Mouse (Mus musculus) lung, embryonic 14.5 days (tissue): ENCODE results near the gene Gm9918. TPM values are rescaled to one million over a fixed set of nuclear protein-coding genes. Genes with fewer than 3 reads are reported as not detected.

Source experiments
- ATAC-seq: fragments of 200-750 bp; cut with Nextera tagmentation; 2 replicates; pipeline ENCODE4 v1.8.0; 2017; ENCODE audit warnings: mild to moderate bottlenecking, moderate TSS enrichment, moderate library complexity; ENCODE audit not compliant: insufficient read depth
- DNase-seq: peaks from one replicate; pipeline ENCODE4 v3.0.0-alpha.2; 2015
- H3K27ac ChIP-seq: fragments of 300-500 bp; sonication (generic); 2 replicates; pipeline ENCODE4 v1.5.1; 2014; ENCODE audit warnings: low read depth, mild to moderate bottlenecking, moderate library complexity
- H3K27me3 ChIP-seq: fragments of 300-500 bp; sonication (generic); 2 replicates; pipeline ENCODE4 v1.6.1; 2014; ENCODE audit warnings: low read length, control low read depth; ENCODE audit not compliant: insufficient read depth
- H3K36me3 ChIP-seq: fragments of 300-500 bp; sonication (generic); 2 replicates; pipeline ENCODE4 v1.6.1; 2014; ENCODE audit warnings: control low read depth; ENCODE audit not compliant: insufficient read depth
- H3K4me1 ChIP-seq: fragments of 300-500 bp; sonication (generic); 2 replicates; pipeline ENCODE4 v1.6.1; 2014; ENCODE audit warnings: antibody characterized with exemption, control low read depth; ENCODE audit not compliant: insufficient read depth
- H3K4me2 ChIP-seq: fragments of 300-500 bp; sonication (generic); 2 replicates; pipeline ENCODE4 v1.6.1; 2014; ENCODE audit warnings: mild to moderate bottlenecking
- H3K4me3 ChIP-seq: fragments of 300-500 bp; sonication (generic); 2 replicates; pipeline ENCODE4 v1.5.1; 2014; ENCODE audit warnings: low read depth, low read length
- H3K9ac ChIP-seq: fragments of 300-500 bp; sonication (generic); 2 replicates; pipeline ENCODE4 v1.6.1; 2014
- H3K9me3 ChIP-seq: fragments of 300-500 bp; sonication (generic); 2 replicates; pipeline ENCODE4 v1.6.1; 2016; ENCODE audit warnings: low read depth, low read length, control low read depth
- CTCF ChIP-seq: IDR thresholded peaks from 2 replicates; pipeline ENCODE4 v1.5.1; 2016; ENCODE audit warnings: antibody characterized with exemption, low read depth
- WGBS: fragments of 180-500 bp; shearing (Covaris S2); extraction: QIAGEN DNeasy Blood & Tissue Kit; methylation state at CpG from one replicate; pipeline ENCODE4 v1.1.7; 2014; 5-methylcytosine and 5-hydroxymethylcytosine counted together
- polyA plus RNA-seq: library from polyadenylated mRNA; unstranded; fragments of >200 nt; fragmentation: Nextera tagmentation; extraction: Ambion mirVana; gene quantifications from 2 replicates; pipeline ENCODE4 v1.2.1, GENCODE M21; 2014

Gm9918 gene
- polyA plus RNA-seq, 1 experiment from 2014 or later, result 0.82 TPM

DNA sequence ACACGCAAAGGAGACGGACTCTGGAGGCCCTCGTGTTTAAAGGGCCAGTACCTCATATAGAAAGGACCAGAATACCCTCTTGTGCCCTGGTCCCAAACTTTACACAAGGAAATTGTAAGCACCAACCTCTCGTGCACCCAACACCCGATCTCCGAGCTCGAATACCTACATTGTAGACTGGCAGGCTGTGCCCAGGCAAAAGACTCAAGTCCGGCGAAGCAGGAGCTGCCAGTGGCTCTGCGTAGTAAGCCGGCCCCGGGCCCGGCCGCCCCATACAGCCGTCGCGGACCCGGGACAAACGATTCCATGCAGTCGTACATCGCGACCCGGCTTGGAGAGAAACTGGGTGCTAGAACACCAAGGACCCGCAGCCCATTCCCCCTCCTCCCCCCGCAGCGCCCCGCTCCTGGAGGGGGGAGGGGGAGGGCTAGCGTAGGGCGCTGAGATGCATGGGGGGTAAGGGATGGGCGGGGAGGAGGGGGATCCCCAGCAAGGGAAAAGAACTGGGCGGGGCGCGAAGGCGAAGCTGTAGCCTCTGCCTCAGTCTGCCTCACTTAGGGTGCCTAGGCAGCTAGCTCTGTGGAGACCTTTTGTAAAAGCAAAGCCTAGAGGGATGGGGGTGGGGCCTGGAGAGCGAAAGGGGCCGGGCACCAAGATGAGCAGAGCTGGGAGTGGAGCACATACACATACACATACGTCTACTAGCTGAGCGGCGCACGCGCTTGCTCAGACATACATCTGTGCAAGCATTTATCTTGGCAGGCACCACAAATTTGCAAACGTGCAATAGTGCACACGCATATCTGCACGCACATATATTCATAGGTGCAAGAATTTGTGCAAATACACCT, 24.2 kb upstream of the Gm9918 start:
- peak overlapping the region; percentile 51 for H3K4me3 ChIP-seq
- peak overlapping the region; percentile 81 for H3K4me2 ChIP-seq
- H3K27me3 ChIP-seq, result no peaks in the 10 kb centered on the region
- peaks cover 42% of the 10 kb centered on the region for H3K4me1 ChIP-seq
- H3K9me3 ChIP-seq, result no peaks in the 10 kb centered on the region
- DNase-seq (peak; percentile 87), ATAC-seq (peak; percentile 80)
- no peak for TF ChIP-seq CTCF
- H3K36me3 ChIP-seq, result peaks cover 29% of the 10 kb centered on the region; the same call in 1 of the 2 replicates
- H3K9ac ChIP-seq, result peak overlapping the region; percentile 62
- H3K27ac ChIP-seq, result peak overlapping the region; percentile 99
- 1% methylated on average over 42 of the region's 44 CpGs for WGBS

DNA sequence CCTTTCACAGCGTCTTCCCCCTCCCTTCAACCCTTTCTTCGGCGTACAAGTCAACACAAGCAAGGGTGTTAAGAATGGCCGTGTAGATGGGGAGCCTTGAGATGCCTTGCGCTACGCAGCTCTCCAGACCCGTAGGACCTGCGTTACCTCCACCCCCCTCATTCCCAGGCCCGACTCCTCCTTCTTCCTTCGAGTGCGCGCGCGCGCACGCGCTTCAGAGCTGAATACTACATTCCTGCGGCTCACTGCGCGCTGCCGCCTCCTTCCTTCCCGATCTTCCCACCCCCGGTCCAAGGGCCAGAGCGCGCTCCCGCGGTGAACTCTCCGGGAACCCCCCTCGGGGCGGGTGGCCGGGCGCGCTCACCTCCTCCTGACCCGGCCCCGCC, 23.5 kb upstream of the Gm9918 start:
- H3K9me3 ChIP-seq, result no peaks in the 10 kb centered on the region
- H3K4me2 ChIP-seq, result peak overlapping the region; percentile 81
- H3K4me1 ChIP-seq, result peaks cover 42% of the 10 kb centered on the region
- H3K27ac ChIP-seq, result peak overlapping the region; percentile 99
- H3K27me3 ChIP-seq, result no peaks in the 10 kb centered on the region
- H3K36me3 ChIP-seq, result peaks cover 27% of the 10 kb centered on the region; the same call in 1 of the 2 replicates
- peak overlapping the region; percentile 62 for H3K9ac ChIP-seq
- ATAC-seq, result peak; percentile 78
- DNase-seq, result peak; percentile 99
- H3K4me3 ChIP-seq, result peak overlapping the region; percentile 51
- no peak for TF ChIP-seq CTCF
- WGBS, result 0% methylated on average over 29 of the region's 35 CpGs

DNA sequence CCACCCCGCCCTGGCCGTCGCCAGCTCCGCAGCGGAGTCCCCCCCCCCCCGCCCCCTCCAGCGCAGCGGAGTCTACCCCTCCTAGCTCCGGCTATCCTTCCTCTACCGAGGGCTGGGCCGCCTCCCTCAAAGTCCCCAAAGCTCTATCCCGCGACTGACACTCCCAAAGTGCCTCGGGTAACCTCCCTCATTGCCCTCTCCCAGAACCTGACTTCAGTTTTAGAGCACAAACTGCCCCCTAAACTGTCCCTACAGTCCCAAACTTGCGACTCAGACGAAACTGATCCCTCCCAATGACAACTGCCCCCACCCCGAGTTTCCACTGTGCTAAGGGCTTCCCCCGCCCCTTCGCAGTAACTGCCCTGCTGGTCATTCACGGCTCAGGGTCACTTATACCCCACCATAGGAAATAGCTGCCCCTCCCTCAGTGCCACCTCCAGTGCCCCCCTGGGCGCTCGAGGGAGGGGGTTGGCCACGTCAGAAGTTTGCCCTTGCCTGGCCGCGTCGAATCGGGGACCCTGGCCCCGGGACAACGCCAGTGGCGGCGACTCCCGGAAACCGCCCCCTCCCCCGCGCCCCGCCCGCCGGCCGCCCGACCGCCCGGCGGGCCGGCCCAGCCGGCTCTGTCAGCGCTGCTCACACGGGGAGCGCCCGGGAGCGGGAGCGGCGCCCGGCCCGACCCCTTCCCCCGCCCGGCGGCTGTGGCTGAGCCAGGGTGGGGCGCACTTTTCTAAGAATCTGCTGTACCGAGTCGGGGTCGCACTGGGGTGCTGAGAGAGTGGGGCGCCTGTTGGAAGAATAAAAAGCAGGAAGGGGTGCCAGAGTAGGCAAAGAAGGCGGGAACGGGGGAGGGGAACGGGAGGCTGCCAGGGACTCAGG, 22.9 kb upstream of the Gm9918 start:
- WGBS, result under 1% methylated on average over 64 of the region's 65 CpGs
- H3K36me3 ChIP-seq, result peaks cover 27% of the 10 kb centered on the region; the same call in 1 of the 2 replicates
- peak; percentile 50 for ATAC-seq
- H3K4me3 ChIP-seq, result peak overlapping the region; percentile 51
- H3K9ac ChIP-seq, result peak overlapping the region; percentile 62
- peak overlapping the region; percentile 81 for H3K4me2 ChIP-seq
- H3K4me1 ChIP-seq, result peaks cover 41% of the 10 kb centered on the region
- TF ChIP-seq CTCF, result no peak
- no peaks in the 10 kb centered on the region for H3K27me3 ChIP-seq
- no peaks in the 10 kb centered on the region for H3K9me3 ChIP-seq
- H3K27ac ChIP-seq, result peak overlapping the region; percentile 99
- DNase-seq, result peak; percentile 85

DNA sequence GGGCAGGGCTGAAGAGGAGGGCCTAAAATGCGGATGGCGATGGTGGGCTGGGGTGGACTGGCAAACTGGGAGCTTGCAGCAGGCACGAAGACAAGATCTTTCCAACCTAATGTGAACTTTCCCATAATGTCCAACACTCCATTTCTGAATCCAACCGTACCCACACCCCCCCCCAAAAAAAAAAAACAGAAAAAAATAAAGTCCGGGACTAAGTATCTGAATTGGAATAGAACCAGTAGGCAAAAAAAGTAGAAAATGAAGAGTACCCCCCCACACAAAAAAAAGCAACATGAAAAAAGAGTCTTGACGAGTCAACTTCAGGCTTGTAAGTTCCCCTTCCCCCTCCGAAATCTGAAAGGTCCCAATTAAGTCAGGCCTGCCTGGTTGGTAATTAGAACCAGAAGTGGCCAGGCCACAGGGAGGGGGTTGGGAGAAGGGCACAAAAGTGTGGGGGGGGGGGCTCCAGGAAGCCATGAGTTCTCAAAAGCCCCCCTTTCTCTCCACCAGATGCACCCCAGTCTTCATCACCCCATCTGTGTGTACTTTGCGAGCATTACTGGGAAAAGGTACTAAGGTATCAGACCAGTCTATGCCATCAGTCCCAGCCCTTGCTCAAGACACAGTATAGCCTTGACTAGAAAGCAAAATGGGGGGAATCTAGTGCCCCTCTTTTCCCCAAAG, 22.1 kb upstream of the Gm9918 start:
- WGBS, result 12% methylated on average over 8 of the region's 8 CpGs
- peak; percentile 62 for DNase-seq
- peak overlapping the region; percentile 81 for H3K4me2 ChIP-seq
- peaks cover 34% of the 10 kb centered on the region for H3K4me1 ChIP-seq
- no peak for TF ChIP-seq CTCF
- peak overlapping the region; percentile 62 for H3K9ac ChIP-seq
- H3K27ac ChIP-seq, result peak overlapping the region; percentile 99
- no peak for ATAC-seq
- H3K36me3 ChIP-seq, result peaks cover 26% of the 10 kb centered on the region; the same call in 1 of the 2 replicates
- no peaks in the 10 kb centered on the region for H3K27me3 ChIP-seq
- no peaks in the 10 kb centered on the region for H3K9me3 ChIP-seq
- peak overlapping the region; percentile 51 for H3K4me3 ChIP-seq

DNA sequence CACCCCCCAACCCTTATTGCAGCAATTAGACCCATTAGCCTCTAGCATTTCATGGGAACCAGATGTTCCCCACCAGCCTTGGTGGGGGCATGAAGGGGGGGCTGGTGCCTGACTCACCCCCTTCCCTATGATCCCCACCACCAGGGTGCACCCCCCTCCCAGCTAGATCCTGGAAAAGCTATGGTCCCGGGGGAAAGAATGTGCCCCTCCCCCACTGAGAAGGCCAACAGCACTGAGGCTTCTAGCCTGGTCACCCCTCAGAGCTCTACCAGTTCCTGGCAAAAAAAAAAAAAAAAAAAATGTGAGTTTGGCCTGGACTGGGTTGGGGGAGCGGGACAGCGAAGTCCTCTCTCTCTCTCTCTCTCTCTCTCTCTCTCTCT, 21.6 kb upstream of the Gm9918 start:
- peaks cover 29% of the 10 kb centered on the region for H3K4me1 ChIP-seq
- DNase-seq (peak; percentile 73), ATAC-seq (no peak)
- peaks cover 29% of the 10 kb centered on the region; the same call in 1 of the 2 replicates for H3K36me3 ChIP-seq
- H3K4me3 ChIP-seq, result peak overlapping the region; percentile 51; the same call in 1 of the 2 replicates
- H3K27ac ChIP-seq, result peak overlapping the region; percentile 99
- WGBS, result 5% methylated on average over 3 of the region's 3 CpGs
- H3K4me2 ChIP-seq, result peak overlapping the region; percentile 81
- H3K9me3 ChIP-seq, result no peaks in the 10 kb centered on the region
- H3K27me3 ChIP-seq, result no peaks in the 10 kb centered on the region
- no peak overlapping the region for H3K9ac ChIP-seq
- no peak for TF ChIP-seq CTCF

DNA sequence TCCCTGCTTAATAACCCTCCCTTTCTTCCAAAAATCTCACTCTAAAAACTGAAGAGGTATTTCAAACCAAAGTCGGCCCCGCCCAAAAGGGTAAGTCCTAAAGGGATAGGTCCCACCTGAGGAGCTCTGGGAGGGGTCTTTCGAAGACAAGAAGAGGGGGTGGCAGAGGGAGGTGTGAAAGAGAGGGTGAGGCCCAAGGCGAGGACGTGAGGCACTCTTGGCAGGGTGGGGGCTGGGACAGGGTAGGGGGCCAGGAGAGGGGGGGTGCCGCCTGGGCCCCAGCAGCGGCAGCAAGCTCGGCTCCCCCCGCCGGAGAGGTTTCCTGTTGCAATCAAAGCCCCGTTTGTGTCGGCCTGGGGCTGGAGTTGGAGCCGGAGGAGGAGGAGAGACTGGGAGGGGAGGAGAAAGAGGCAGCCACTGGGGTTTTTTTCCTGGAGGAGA, 21.1 kb upstream of the Gm9918 start:
- H3K9ac ChIP-seq, result peak overlapping the region; percentile 33
- DNase-seq (peak; percentile 81), ATAC-seq (no peak)
- H3K4me1 ChIP-seq, result peaks cover 24% of the 10 kb centered on the region
- peaks cover 29% of the 10 kb centered on the region; the same call in 1 of the 2 replicates for H3K36me3 ChIP-seq
- H3K27me3 ChIP-seq, result no peaks in the 10 kb centered on the region
- H3K4me2 ChIP-seq, result peak overlapping the region; percentile 81
- WGBS, result 3% methylated on average over 10 of the region's 13 CpGs
- TF ChIP-seq CTCF, result no peak
- H3K4me3 ChIP-seq, result peak overlapping the region; percentile 19
- H3K27ac ChIP-seq, result peak overlapping the region; percentile 99
- H3K9me3 ChIP-seq, result no peaks in the 10 kb centered on the region
